Mouse (Mus musculus) limb, embryonic 12.5 days (tissue): Measurements from ENCODE around the gene Lrrc46. TPM values are rescaled to one million over a fixed set of nuclear protein-coding genes. Genes with fewer than 3 reads are reported as not detected.

ENCODE experiments used
- ATAC-seq: fragments of 200-750 bp; cut with Nextera tagmentation; 2 replicates; pipeline ENCODE4 v1.8.0; 2017; ENCODE audit warnings: low read depth, moderate TSS enrichment; ENCODE audit not compliant: insufficient number of reproducible peaks, insufficient read depth, low FRiP score, low TSS enrichment
- H3K27ac ChIP-seq: fragments of 300-500 bp; sonication (generic); 2 replicates; pipeline ENCODE4 v1.5.1; 2016; ENCODE audit warnings: mild to moderate bottlenecking, moderate library complexity
- H3K27me3 ChIP-seq: fragments of 300-500 bp; sonication (generic); 2 replicates; pipeline ENCODE4 v1.6.1; 2016; ENCODE audit warnings: mild to moderate bottlenecking, moderate library complexity
- H3K36me3 ChIP-seq: fragments of 300-500 bp; sonication (generic); 2 replicates; pipeline ENCODE4 v1.6.1; 2016; ENCODE audit warnings: mild to moderate bottlenecking, moderate library complexity
- H3K4me1 ChIP-seq: fragments of 300-500 bp; sonication (generic); replicated peaks from 2 replicates; pipeline ENCODE4 v1.6.1; 2016
- H3K4me2 ChIP-seq: fragments of 300-500 bp; sonication (generic); 2 replicates; pipeline ENCODE4 v1.6.1; 2016; ENCODE audit warnings: mild to moderate bottlenecking, moderate library complexity
- H3K4me3 ChIP-seq: fragments of 300-500 bp; sonication (generic); replicated peaks from 2 replicates; pipeline ENCODE4 v1.5.1; 2016; ENCODE audit warnings: mild to moderate bottlenecking
- H3K9ac ChIP-seq: fragments of 300-500 bp; sonication (generic); replicated peaks from 2 replicates; pipeline ENCODE4 v1.6.1; 2016; ENCODE audit warnings: mild to moderate bottlenecking, moderate library complexity
- H3K9me3 ChIP-seq: fragments of 300-500 bp; sonication (generic); 2 replicates; pipeline ENCODE4 v1.6.1; 2016; ENCODE audit warnings: mild to moderate bottlenecking, moderate library complexity
- WGBS: fragments of 180-500 bp; shearing (Covaris S2); methylation state at CpG from one replicate; pipeline ENCODE4 v1.1.7; 2016; 5-methylcytosine and 5-hydroxymethylcytosine counted together
- polyA plus RNA-seq: library from polyadenylated mRNA; unstranded; fragments of >200 nt; fragmentation: Nextera tagmentation; extraction: Ambion mirVana; gene quantifications from 2 replicates; pipeline ENCODE4 v1.2.1, GENCODE M21; 2016

The Lrrc46 gene
- polyA plus RNA-seq, 1 experiment from 2014 or later = 1.0 TPM

GRCm38 (mm10) chr11:97048090-97048650 is 7.0 kb upstream of the Lrrc46 start:
- Histone ChIP-seq H3K36me3 (peaks cover 58% of the 10 kb centered on the region), H3K9me3 (no peaks in the 10 kb centered on the region), H3K4me2 (no peak overlapping the region), H3K4me1 (peaks cover 20% of the 10 kb centered on the region), H3K27ac (no peak overlapping the region), H3K27me3 (no peaks in the 10 kb centered on the region), H3K9ac (no peak overlapping the region), H3K4me3 (no peak overlapping the region)
- no peak for ATAC-seq
- 82% methylated on average over 8 of the region's 8 CpGs for WGBS

GRCm38 (mm10) chr11:97045861-97046260 is 4.7 kb upstream of the Lrrc46 start:
- ATAC-seq = no peak
- H3K27ac ChIP-seq = no peak overlapping the region
- no peaks in the 10 kb centered on the region for H3K9me3 ChIP-seq
- 81% methylated on average over 7 of the region's 7 CpGs for WGBS
- peaks cover 18% of the 10 kb centered on the region for H3K4me1 ChIP-seq
- no peak overlapping the region for H3K4me2 ChIP-seq
- no peaks in the 10 kb centered on the region for H3K27me3 ChIP-seq
- H3K4me3 ChIP-seq = no peak overlapping the region
- H3K9ac ChIP-seq = no peak overlapping the region
- H3K36me3 ChIP-seq = peaks cover 50% of the 10 kb centered on the region

DNA sequence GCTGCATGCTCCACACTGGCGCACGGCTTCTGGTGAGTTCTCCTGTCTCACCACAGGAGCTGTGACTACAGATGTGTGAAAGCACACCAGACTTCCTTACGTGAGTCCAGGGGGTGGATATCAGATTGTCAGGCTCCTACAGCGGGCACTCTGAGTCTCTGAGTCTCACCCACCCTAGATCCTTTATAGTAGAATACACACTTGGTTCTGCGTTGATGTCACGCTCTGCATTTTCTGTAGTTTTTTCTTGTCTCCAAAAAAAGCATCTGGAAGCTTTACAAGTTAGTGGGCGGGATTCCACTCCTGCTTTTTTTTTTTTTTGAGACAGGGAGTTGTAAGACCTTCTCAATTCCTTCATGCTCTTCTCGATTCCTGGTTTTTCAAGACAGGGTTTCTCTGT is 3.7 kb upstream of the Lrrc46 start:
- Histone ChIP-seq H3K4me3 (no peak overlapping the region), H3K27ac (no peak overlapping the region), H3K4me2 (no peak overlapping the region), H3K9ac (no peak overlapping the region), H3K36me3 (peaks cover 50% of the 10 kb centered on the region), H3K27me3 (no peaks in the 10 kb centered on the region), H3K9me3 (no peaks in the 10 kb centered on the region), H3K4me1 (peaks cover 13% of the 10 kb centered on the region)
- WGBS = 93% methylated on average over 8 of the region's 8 CpGs
- ATAC-seq = no peak

GRCm38 (mm10) chr11:97040301-97041021 is 746 bp downstream of the Lrrc46 start:
- Histone ChIP-seq H3K36me3 (peaks cover 22% of the 10 kb centered on the region), H3K4me2 (peak overlapping the region; percentile 77), H3K4me3 (no peak overlapping the region; the same call in 1 of the 2 replicates), H3K9me3 (no peaks in the 10 kb centered on the region), H3K9ac (no peak overlapping the region), H3K27ac (no peak overlapping the region), H3K27me3 (no peaks in the 10 kb centered on the region), H3K4me1 (peaks cover 13% of the 10 kb centered on the region)
- no peak for ATAC-seq
- 48% methylated on average over 12 of the region's 12 CpGs for WGBS

GRCm38 (mm10) chr11:97038881-97039280 is 2.3 kb downstream of the Lrrc46 start:
- Histone ChIP-seq H3K4me1 (peaks cover 13% of the 10 kb centered on the region), H3K27me3 (no peaks in the 10 kb centered on the region), H3K9ac (no peak overlapping the region), H3K36me3 (peaks cover 14% of the 10 kb centered on the region; the same call in 1 of the 2 replicates), H3K4me3 (no peak overlapping the region), H3K9me3 (no peaks in the 10 kb centered on the region), H3K27ac (no peak overlapping the region), H3K4me2 (no peak overlapping the region)
- WGBS = 66% methylated on average over 7 of the region's 7 CpGs
- no peak for ATAC-seq

GRCm38 (mm10) chr11:97036141-97036540 is 5.1 kb downstream of the Lrrc46 start:
- Histone ChIP-seq H3K9ac (no peak overlapping the region), H3K9me3 (no peaks in the 10 kb centered on the region), H3K36me3 (peaks cover 29% of the 10 kb centered on the region), H3K4me1 (peaks cover 4% of the 10 kb centered on the region), H3K4me2 (no peak overlapping the region), H3K27me3 (no peaks in the 10 kb centered on the region), H3K4me3 (no peak overlapping the region), H3K27ac (no peak overlapping the region)
- WGBS = 84% methylated on average over 5 of the region's 5 CpGs
- ATAC-seq = no peak

DNA sequence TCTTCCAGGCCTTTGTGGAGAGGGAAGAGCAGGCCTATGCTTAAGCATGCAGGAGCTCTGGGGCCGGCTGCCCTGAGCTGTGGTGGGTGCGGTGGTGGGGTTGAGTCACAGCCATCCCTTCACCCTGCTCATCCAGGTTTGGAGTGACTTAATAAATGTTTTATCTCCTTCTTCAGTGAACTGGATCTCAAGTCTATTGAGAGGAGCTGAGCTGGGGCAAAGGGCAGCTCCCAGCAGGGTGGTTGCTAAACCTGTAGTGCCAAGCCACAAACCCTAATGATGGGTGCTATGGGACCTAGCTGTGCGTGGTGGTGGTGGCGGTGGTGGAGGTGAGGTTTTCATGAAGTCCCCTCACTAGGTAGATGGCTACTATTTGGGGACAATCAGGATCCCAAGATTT is 7.4 kb downstream of the Lrrc46 start:
- ATAC-seq = no peak
- no peaks in the 10 kb centered on the region for H3K9me3 ChIP-seq
- H3K27me3 ChIP-seq = no peaks in the 10 kb centered on the region
- H3K36me3 ChIP-seq = peaks cover 29% of the 10 kb centered on the region
- H3K27ac ChIP-seq = no peak overlapping the region; the same call in 1 of the 2 replicates
- H3K4me3 ChIP-seq = no peak overlapping the region
- H3K4me1 ChIP-seq = peaks cover 15% of the 10 kb centered on the region
- 83% methylated on average over 4 of the region's 4 CpGs for WGBS
- no peak overlapping the region for H3K9ac ChIP-seq
- no peak overlapping the region for H3K4me2 ChIP-seq

- H3K9me3 ChIP-seq = no peaks in the 10 kb centered on the region
- no peak for ATAC-seq
- H3K4me2 ChIP-seq = no peak overlapping the region
- no peaks in the 10 kb centered on the region for H3K27me3 ChIP-seq
- no peak overlapping the region for H3K27ac ChIP-seq
- peaks cover 15% of the 10 kb centered on the region for H3K4me1 ChIP-seq
- no peak overlapping the region for H3K9ac ChIP-seq
- WGBS = 96% methylated on average over 4 of the region's 4 CpGs
- H3K36me3 ChIP-seq = peaks cover 29% of the 10 kb centered on the region
- H3K4me3 ChIP-seq = no peak overlapping the region
Observed at GRCm38 (mm10) chr11:97032499-97032898, 8.7 kb downstream of the Lrrc46 start.

DNA sequence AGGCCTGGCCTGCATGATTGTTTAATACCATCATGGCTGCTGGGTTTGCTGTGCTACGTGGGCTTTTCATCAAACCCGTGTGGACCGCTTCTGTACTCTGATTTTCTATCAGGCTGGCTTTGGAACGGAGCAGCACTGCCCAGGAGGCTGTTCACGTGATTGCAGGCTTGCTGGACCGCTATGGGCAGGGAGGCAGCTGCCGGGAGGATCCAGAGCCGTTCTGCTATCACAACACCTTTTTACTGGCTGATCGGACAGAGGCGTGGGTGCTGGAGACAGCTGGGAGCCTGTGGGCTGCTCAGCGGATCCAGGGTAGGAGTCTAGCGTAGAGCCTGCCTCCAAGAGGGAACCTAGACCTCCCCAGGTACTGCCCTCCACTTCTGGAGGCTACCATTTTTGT is 9.2 kb downstream of the Lrrc46 start:
- no peaks in the 10 kb centered on the region for H3K27me3 ChIP-seq
- H3K9ac ChIP-seq = no peak overlapping the region
- no peak overlapping the region for H3K27ac ChIP-seq
- WGBS = 82% methylated on average over 12 of the region's 12 CpGs
- no peak overlapping the region for H3K4me3 ChIP-seq
- no peak for ATAC-seq
- no peaks in the 10 kb centered on the region for H3K9me3 ChIP-seq
- peaks cover 15% of the 10 kb centered on the region for H3K4me1 ChIP-seq
- H3K4me2 ChIP-seq = no peak overlapping the region
- H3K36me3 ChIP-seq = peaks cover 29% of the 10 kb centered on the region

- H3K4me2 ChIP-seq = peak overlapping the region; percentile 82
- no peaks in the 10 kb centered on the region for H3K9me3 ChIP-seq
- no peaks in the 10 kb centered on the region for H3K27me3 ChIP-seq
- no peak for ATAC-seq
- H3K4me3 ChIP-seq = peak overlapping the region; percentile 63
- peaks cover 29% of the 10 kb centered on the region for H3K36me3 ChIP-seq
- WGBS = 22% methylated on average over 15 of the region's 15 CpGs
- peaks cover 24% of the 10 kb centered on the region for H3K4me1 ChIP-seq
- H3K27ac ChIP-seq = peak overlapping the region; percentile 89
- peak overlapping the region; percentile 79 for H3K9ac ChIP-seq
Observed at GRCm38 (mm10) chr11:97030426-97030825, 10.8 kb downstream of the Lrrc46 start.

GRCm38 (mm10) chr11:97029686-97030417 is 11.4 kb downstream of the Lrrc46 start, which contains the start of gene Scrn2:
TSS of gene Scrn2 (plus strand) at chr11:97029938.
- peak within 1 kb of the TSS; percentile 89 for H3K27ac ChIP-seq
- peaks cover 23% of the 10 kb centered on the region for H3K36me3 ChIP-seq
- H3K9ac ChIP-seq = peak within 1 kb of the TSS; percentile 79
- 2% methylated on average over 25 of the region's 25 CpGs for WGBS
- peak within 1 kb of the TSS; percentile 82 for H3K4me2 ChIP-seq
- H3K4me3 ChIP-seq = peak within 1 kb of the TSS; percentile 63
- peaks cover 5% of the 10 kb centered on the region; the same call in 1 of the 2 replicates for H3K27me3 ChIP-seq
- H3K9me3 ChIP-seq = no peaks in the 10 kb centered on the region
- H3K4me1 ChIP-seq = peaks cover 29% of the 10 kb centered on the region
- ATAC-seq = 0 out of 2 replicates have a peak, but pooled peaks have one; percentile 28
